Mouse (Mus musculus) kidney, adult 18-20 months (tissue): ENCODE measurements around the gene Pde6h.

ENCODE experiments used
- DNase-seq: peaks from one replicate; pipeline ENCODE4 v3.0.0; 2021

Gene Pde6h

GRCm38 (mm10) chr6:136913384-136914126, 10.1 kb upstream of the Pde6h start:
- DNase-seq = peak; percentile 58

GRCm38 (mm10) chr6:136914234-136914633, 9.4 kb upstream of the Pde6h start:
- DNase-seq = no peak

- no peak for DNase-seq
These were observed 7.8 kb upstream of the Pde6h start for GRCm38 (mm10) chr6:136915721-136916395.

GRCm38 (mm10) chr6:136917885-136918284, 5.7 kb upstream of the Pde6h start:
- no peak for DNase-seq

GRCm38 (mm10) chr6:136920320-136921257, 3.0 kb upstream of the Pde6h start:
- peak; percentile 72 for DNase-seq

GRCm38 (mm10) chr6:136921601-136922000, 2.0 kb upstream of the Pde6h start:
- no peak for DNase-seq

GRCm38 (mm10) chr6:136922080-136922479, 1.6 kb upstream of the Pde6h start, which contains the start of gene Erp27:
Gene Erp27 (minus strand): TSS chr6:136922180.
- DNase-seq = no peak

GRCm38 (mm10) chr6:136922871-136923270, 761 bp upstream of the Pde6h start:
- no peak for DNase-seq

GRCm38 (mm10) chr6:136925049-136925448, 1.4 kb downstream of the Pde6h start:
- no peak for DNase-seq

GRCm38 (mm10) chr6:136927626-136928025, 4.0 kb downstream of the Pde6h start:
- no peak for DNase-seq

- DNase-seq = peak; percentile 38
These were observed 7.0 kb downstream of the Pde6h start for GRCm38 (mm10) chr6:136930677-136931076.

- no peak for DNase-seq
These were observed 7.6 kb downstream of the Pde6h start for GRCm38 (mm10) chr6:136931246-136931645.

GRCm38 (mm10) chr6:136934068-136934467, 10.4 kb downstream of the Pde6h start:
- DNase-seq = no peak

GRCm38 (mm10) chr6:136935233-136935632, 11.6 kb downstream of the Pde6h start:
- no peak for DNase-seq

- DNase-seq = no peak
These were observed 12.7 kb downstream of the Pde6h start for GRCm38 (mm10) chr6:136936361-136936760.

- DNase-seq = no peak
These were observed 13.5 kb downstream of the Pde6h start for GRCm38 (mm10) chr6:136937117-136937516.

GRCm38 (mm10) chr6:136938331-136939126, 14.9 kb downstream of the Pde6h start:
- DNase-seq = no peak

- DNase-seq = no peak
These were observed 15.9 kb downstream of the Pde6h start for GRCm38 (mm10) chr6:136939326-136940187.

- no peak for DNase-seq
These were observed 16.7 kb downstream of the Pde6h start for GRCm38 (mm10) chr6:136940188-136940960.
